Mouse (Mus musculus): ENCODE data around the gene Stat6.

Gene Stat6

GRCm38 (mm10) chr10:127671276-127671675 is 28.5 kb downstream of the Stat6 start:
- DNase-seq (ENCODE audit: low read depth, low spot score) = no peak

GRCm38 (mm10) chr10:127674046-127674655 is 31.4 kb downstream of the Stat6 start:
- no peak for DNase-seq (ENCODE audit: low read depth, low spot score)

- no peak for DNase-seq (ENCODE audit: low read depth, low spot score)
These were observed 32.2 kb downstream of the Stat6 start for GRCm38 (mm10) chr10:127674794-127675522.

- no peak for DNase-seq (ENCODE audit: low read depth, low spot score)
These were observed 33.1 kb downstream of the Stat6 start for GRCm38 (mm10) chr10:127675859-127676398.

- peak; percentile 97 for DNase-seq (ENCODE audit: low read depth, low spot score)
These were observed 34.1 kb downstream of the Stat6 start for GRCm38 (mm10) chr10:127676691-127677548.

GRCm38 (mm10) chr10:127677591-127678336 is 35.0 kb downstream of the Stat6 start:
- peak; percentile 59 for DNase-seq (ENCODE audit: low read depth, low spot score)

- no peak for DNase-seq (ENCODE audit: low read depth, low spot score)
These were observed 36.4 kb downstream of the Stat6 start for GRCm38 (mm10) chr10:127679208-127679607.

GRCm38 (mm10) chr10:127679881-127680280 is 37.1 kb downstream of the Stat6 start:
- DNase-seq (ENCODE audit: low read depth, low spot score) = no peak

GRCm38 (mm10) chr10:127682886-127683285 is 40.1 kb downstream of the Stat6 start:
- no peak for DNase-seq (ENCODE audit: low read depth, low spot score)

GRCm38 (mm10) chr10:127691053-127691452 is 48.3 kb downstream of the Stat6 start:
- DNase-seq (ENCODE audit: low read depth, low spot score) = no peak

GRCm38 (mm10) chr10:127694636-127695035 is 51.9 kb downstream of the Stat6 start:
- no peak for DNase-seq (ENCODE audit: low read depth, low spot score)

GRCm38 (mm10) chr10:127695775-127696174 is 53.0 kb downstream of the Stat6 start:
- DNase-seq (ENCODE audit: low read depth, low spot score) = no peak

GRCm38 (mm10) chr10:127698966-127699365 is 56.2 kb downstream of the Stat6 start:
- DNase-seq (ENCODE audit: low read depth, low spot score) = no peak

GRCm38 (mm10) chr10:127703299-127703698 is 60.5 kb downstream of the Stat6 start:
- DNase-seq (ENCODE audit: low read depth, low spot score) = no peak

- no peak for DNase-seq (ENCODE audit: low read depth, low spot score)
These were observed 61.5 kb downstream of the Stat6 start for GRCm38 (mm10) chr10:127704293-127704692.

- DNase-seq (ENCODE audit: low read depth, low spot score) = no peak
These were observed 62.0 kb downstream of the Stat6 start, which contains the start of gene Myo1a for GRCm38 (mm10) chr10:127704766-127705220. TSS of gene Myo1a (plus strand) at chr10:127705170.

- no peak for DNase-seq (ENCODE audit: low read depth, low spot score)
These were observed 63.0 kb downstream of the Stat6 start for GRCm38 (mm10) chr10:127705783-127706182.

- DNase-seq (ENCODE audit: low read depth, low spot score) = no peak
These were observed 64.9 kb downstream of the Stat6 start for GRCm38 (mm10) chr10:127707721-127708120.

- DNase-seq (ENCODE audit: low read depth, low spot score) = no peak
These were observed 66.1 kb downstream of the Stat6 start for GRCm38 (mm10) chr10:127708850-127709370.

- no peak for DNase-seq (ENCODE audit: low read depth, low spot score)
These were observed 67.5 kb downstream of the Stat6 start for GRCm38 (mm10) chr10:127710331-127710730.
